Mouse (Mus musculus): ENCODE measurements around the gene Car9. TPM values are rescaled to one million over a fixed set of nuclear protein-coding genes. Genes with fewer than 3 reads are reported as not detected.

Gene Car9
- total and polyA plus RNA-seq, 2 experiments from 2014 or later: 1.1 to 4.6 TPM

- DNase-seq (ENCODE audit: low spot score) (no peak), ATAC-seq (ENCODE audit: insufficient read depth, low read depth) (no peak)
- TF ChIP-seq EP300 (IDR thresholded peaks at IDR 0.05; ENCODE audit: low read depth): no peak
- no peak for TF ChIP-seq CTCF (IDR thresholded peaks at IDR 0.05; ENCODE audit: low read depth)
- no peak overlapping the region for H3K4me2 ChIP-seq (ENCODE audit: low read depth, low read length)
- 88% methylated on average over 3 of the region's 3 CpGs for WGBS
- no peak overlapping the region for H3K27ac ChIP-seq (ENCODE audit: low read depth)
- peaks cover 9% of the 10 kb centered on the region for H3K4me1 ChIP-seq (ENCODE audit: control insufficient read depth, insufficient read depth)
- H3K27me3 ChIP-seq (ENCODE audit: control insufficient read depth, insufficient read depth, low read length): no peaks in the 10 kb centered on the region
- H3K9me3 ChIP-seq (replicated peaks; ENCODE audit: control insufficient read depth, low read length): no peaks in the 10 kb centered on the region
- no peak overlapping the region for H3K4me3 ChIP-seq (ENCODE audit: low read depth, low read length)
- H3K9ac ChIP-seq (replicated peaks; ENCODE audit: low read depth, low read length): no peak overlapping the region
- no peaks in the 10 kb centered on the region for H3K36me3 ChIP-seq (replicated peaks; ENCODE audit: control insufficient read depth, insufficient read depth, low read length)
Observed at GRCm38 (mm10) chr4:43489611-43490010, 17.2 kb upstream of the Car9 start.

GRCm38 (mm10) chr4:43490801-43491200, 16.0 kb upstream of the Car9 start:
- no peak for TF ChIP-seq EP300 (IDR thresholded peaks at IDR 0.05; ENCODE audit: low read depth)
- no peak for TF ChIP-seq CTCF (IDR thresholded peaks at IDR 0.05; ENCODE audit: low read depth)
- Histone ChIP-seq H3K4me2 (ENCODE audit: low read depth, low read length) (no peak overlapping the region), H3K9ac (replicated peaks; ENCODE audit: low read depth, low read length) (no peak overlapping the region), H3K9me3 (replicated peaks; ENCODE audit: control insufficient read depth, low read length) (no peaks in the 10 kb centered on the region), H3K4me1 (ENCODE audit: control insufficient read depth, insufficient read depth) (peaks cover 15% of the 10 kb centered on the region), H3K27ac (ENCODE audit: low read depth) (no peak overlapping the region), H3K27me3 (ENCODE audit: control insufficient read depth, insufficient read depth, low read length) (no peaks in the 10 kb centered on the region), H3K4me3 (ENCODE audit: low read depth, low read length) (no peak overlapping the region), H3K36me3 (replicated peaks; ENCODE audit: control insufficient read depth, insufficient read depth, low read length) (peaks cover 2% of the 10 kb centered on the region; the same call in 1 of the 2 replicates)
- DNase-seq (ENCODE audit: low spot score) (no peak), ATAC-seq (ENCODE audit: insufficient read depth, low read depth) (no peak)
- 73% methylated on average over 5 of the region's 5 CpGs for WGBS

DNA sequence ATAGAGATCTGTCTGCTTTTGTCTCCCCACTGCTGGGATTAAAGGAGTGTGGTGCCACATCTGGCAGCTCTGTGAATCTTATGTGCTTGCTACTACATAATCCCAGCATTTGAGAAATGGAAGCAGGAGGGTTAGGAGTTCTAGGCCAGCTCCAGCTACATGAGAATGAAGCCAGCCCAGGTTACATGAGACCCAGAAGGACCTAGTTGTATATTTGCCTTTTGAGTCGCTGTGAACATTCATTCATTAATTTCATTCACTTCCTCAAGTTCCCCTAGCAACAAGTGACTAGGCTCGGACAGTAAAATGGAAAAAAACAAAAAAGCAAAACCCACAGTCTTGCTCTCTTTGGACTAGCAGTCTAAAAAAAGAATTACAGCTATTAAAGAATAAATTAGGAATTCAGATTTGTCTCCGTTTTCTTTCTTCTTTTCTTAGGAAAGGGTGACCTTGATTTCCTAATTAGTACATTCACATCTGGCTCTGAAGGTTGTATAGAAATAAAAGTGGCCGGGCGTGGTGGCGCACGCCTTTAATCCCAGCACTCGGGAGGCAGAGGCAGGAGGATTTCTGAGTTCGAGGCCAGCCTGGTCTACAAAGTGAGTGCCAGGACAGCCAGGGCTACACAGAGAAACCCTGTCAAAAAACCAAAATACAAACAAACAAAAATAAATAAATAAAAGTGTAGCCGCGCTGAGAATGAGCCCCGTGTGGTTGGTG, 14.5 kb upstream of the Car9 start:
- Histone ChIP-seq H3K27ac (ENCODE audit: low read depth) (peak overlapping the region; percentile 92), H3K27me3 (ENCODE audit: control insufficient read depth, insufficient read depth, low read length) (no peaks in the 10 kb centered on the region), H3K9me3 (replicated peaks; ENCODE audit: control insufficient read depth, low read length) (no peaks in the 10 kb centered on the region), H3K4me3 (ENCODE audit: low read depth, low read length) (peak overlapping the region; percentile 91), H3K4me2 (ENCODE audit: low read depth, low read length) (peak overlapping the region; percentile 82), H3K9ac (replicated peaks; ENCODE audit: low read depth, low read length) (0 out of 2 replicates have a peak overlapping the region, but pooled peaks have one; percentile 90), H3K4me1 (ENCODE audit: control insufficient read depth, insufficient read depth) (peaks cover 15% of the 10 kb centered on the region), H3K36me3 (replicated peaks; ENCODE audit: control insufficient read depth, insufficient read depth, low read length) (peaks cover 15% of the 10 kb centered on the region)
- 49% methylated on average over 12 of the region's 12 CpGs for WGBS
- DNase-seq (ENCODE audit: low spot score): no peak
- ATAC-seq (ENCODE audit: insufficient read depth, low read depth): no peak
- TF ChIP-seq CTCF (IDR thresholded peaks at IDR 0.05; ENCODE audit: low read depth) (no peak), EP300 (IDR thresholded peaks at IDR 0.05; ENCODE audit: low read depth) (no peak)

DNA sequence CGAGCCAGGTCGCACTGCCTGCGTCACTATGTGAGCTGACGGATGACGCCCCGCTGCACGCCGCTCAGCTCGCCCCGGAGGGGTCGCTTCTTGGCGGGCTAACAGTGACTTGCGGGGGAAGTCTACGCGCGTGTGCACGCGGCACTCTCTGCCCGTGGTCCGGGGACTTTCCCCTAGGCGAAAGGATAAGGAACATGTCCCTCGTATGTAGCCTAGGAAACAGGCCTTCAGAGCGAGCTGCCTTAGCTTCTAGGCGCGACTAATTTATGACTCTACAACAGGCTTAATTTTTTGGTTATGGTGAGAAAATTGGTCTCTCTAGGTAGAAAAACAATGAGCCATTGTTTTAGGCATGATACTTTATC, 14.0 kb upstream of the Car9 start, which contains the start of gene Ccdc107:
TSS of gene Ccdc107 (plus strand) at position 80 of the 365 bp plus-strand sequence.
- Histone ChIP-seq H3K27me3 (ENCODE audit: control insufficient read depth, insufficient read depth, low read length) (no peaks in the 10 kb centered on the region), H3K4me3 (ENCODE audit: low read depth, low read length) (peak within 1 kb of the TSS; percentile 91), H3K27ac (ENCODE audit: low read depth) (peak within 1 kb of the TSS; percentile 92), H3K4me2 (ENCODE audit: low read depth, low read length) (peak within 1 kb of the TSS; percentile 82), H3K9me3 (replicated peaks; ENCODE audit: control insufficient read depth, low read length) (no peaks in the 10 kb centered on the region), H3K9ac (replicated peaks; ENCODE audit: low read depth, low read length) (peak within 1 kb of the TSS; percentile 90), H3K4me1 (ENCODE audit: control insufficient read depth, insufficient read depth) (peaks cover 16% of the 10 kb centered on the region), H3K36me3 (replicated peaks; ENCODE audit: control insufficient read depth, insufficient read depth, low read length) (peaks cover 15% of the 10 kb centered on the region)
- WGBS: under 1% methylated on average over 25 of the region's 25 CpGs
- peak; percentile 98 for DNase-seq (ENCODE audit: low spot score)
- TF ChIP-seq CTCF (IDR thresholded peaks at IDR 0.05; ENCODE audit: low read depth): no peak
- peak; percentile 86 for TF ChIP-seq EP300 (IDR thresholded peaks at IDR 0.05; ENCODE audit: low read depth)
- peak; percentile 98 for ATAC-seq (ENCODE audit: insufficient read depth, low read depth)

- peak; percentile 89 for ATAC-seq (ENCODE audit: insufficient read depth, low read depth)
- WGBS: under 1% methylated on average over 47 of the region's 47 CpGs
Observed at GRCm38 (mm10) chr4:43493186-43493845, 13.4 kb upstream of the Car9 start.

More at GRCm38 (mm10) chr4:43493186-43493845, 13.4 kb upstream of the Car9 start:
- H3K9ac ChIP-seq (replicated peaks; ENCODE audit: low read depth, low read length): peak overlapping the region; percentile 90
- H3K4me3 ChIP-seq (ENCODE audit: low read depth, low read length): peak overlapping the region; percentile 91
- no peak for TF ChIP-seq EP300 (IDR thresholded peaks at IDR 0.05; ENCODE audit: low read depth)
- no peak for TF ChIP-seq CTCF (IDR thresholded peaks at IDR 0.05; ENCODE audit: low read depth)
- H3K27ac ChIP-seq (ENCODE audit: low read depth): peak overlapping the region; percentile 92
- H3K4me1 ChIP-seq (ENCODE audit: control insufficient read depth, insufficient read depth): peaks cover 21% of the 10 kb centered on the region
- H3K4me2 ChIP-seq (ENCODE audit: low read depth, low read length): peak overlapping the region; percentile 82
- H3K9me3 ChIP-seq (replicated peaks; ENCODE audit: control insufficient read depth, low read length): no peaks in the 10 kb centered on the region
- no peaks in the 10 kb centered on the region for H3K27me3 ChIP-seq (ENCODE audit: control insufficient read depth, insufficient read depth, low read length)
- H3K36me3 ChIP-seq (replicated peaks; ENCODE audit: control insufficient read depth, insufficient read depth, low read length): peaks cover 15% of the 10 kb centered on the region
- peak; percentile 93 for DNase-seq (ENCODE audit: low spot score)
